Comparison of ENCODE assay signal across 18 mouse cellular contexts in genomic region chr14:55842794-55843193, GRCm38 (mm10). TPM values are rescaled to one million over a fixed set of nuclear protein-coding genes. Genes with fewer than 3 reads are reported as not detected.
DNase-seq lines count a peak whose midpoint lies in the region; ATAC-seq and TF ChIP-seq lines count a peak whose summit lies in the region.
"Had no signal": no experiment of that assay in that cellular context is flagged by ENCODE, and none has a peak within 500 bp of the region (broad histone marks: within the 10 kb centered on the region; RNA-seq: fewer than 3 reads in every experiment).

No protein-coding gene starts in this region.

- H3K4me1 ChIP-seq in kidney, postnatal 0 days (replicated peaks; ENCODE audit: insufficient read depth, low read length): no peaks in the 10 kb centered on the region
- no peaks in the 10 kb centered on the region for H3K4me1 ChIP-seq in kidney, embryonic 16.5 days (ENCODE audit: insufficient read depth, low read length)
- no peaks in the 10 kb centered on the region for H3K4me1 ChIP-seq in midbrain, postnatal 0 days (ENCODE audit: insufficient read depth, low read length)
- peaks cover 19% of the 10 kb centered on the region for H3K4me1 ChIP-seq in midbrain, embryonic 10.5 days
- H3K4me1 ChIP-seq: embryonic facial prominence, embryonic 13.5 days; hindbrain, embryonic 15.5 days; midbrain, embryonic 15.5 days had no signal

- 86% methylated on average over 4 of the region's 4 CpGs for WGBS in kidney, postnatal 0 days
- WGBS in kidney, embryonic 16.5 days: 81% methylated on average over 4 of the region's 4 CpGs
- 78% methylated on average over 4 of the region's 4 CpGs for WGBS in midbrain, postnatal 0 days
- 85% methylated on average over 4 of the region's 4 CpGs for WGBS in midbrain, embryonic 10.5 days

- H3K36me3 ChIP-seq in kidney, postnatal 0 days (ENCODE audit: insufficient read depth, low read length): no peaks in the 10 kb centered on the region
- no peaks in the 10 kb centered on the region for H3K36me3 ChIP-seq in kidney, embryonic 16.5 days (ENCODE audit: insufficient read depth, low read length)
- no peaks in the 10 kb centered on the region for H3K36me3 ChIP-seq in midbrain, postnatal 0 days (ENCODE audit: insufficient read depth, low read length)
- no peaks in the 10 kb centered on the region for H3K36me3 ChIP-seq in midbrain, embryonic 10.5 days
- H3K36me3 ChIP-seq: embryonic facial prominence, embryonic 13.5 days; heart, embryonic 10.5 days; hindbrain, embryonic 15.5 days; limb, embryonic 10.5 days; liver, embryonic 13.5 days; midbrain, embryonic 15.5 days had no signal

- no peaks in the 10 kb centered on the region for H3K27me3 ChIP-seq in kidney, postnatal 0 days (ENCODE audit: insufficient read depth, low read length)
- no peaks in the 10 kb centered on the region for H3K27me3 ChIP-seq in kidney, embryonic 16.5 days (ENCODE audit: insufficient read depth, low read length)
- H3K27me3 ChIP-seq in midbrain, postnatal 0 days (ENCODE audit: insufficient read depth, low read length): no peaks in the 10 kb centered on the region
- no peaks in the 10 kb centered on the region for H3K27me3 ChIP-seq in midbrain, embryonic 10.5 days (ENCODE audit: low read depth, poor library complexity, severe bottlenecking)
- H3K27me3 ChIP-seq: embryonic facial prominence, embryonic 13.5 days; hindbrain, embryonic 15.5 days; liver, embryonic 13.5 days; midbrain, embryonic 15.5 days had no signal

- TF ChIP-seq CTCF in kidney, postnatal 0 days (IDR thresholded peaks at IDR 0.05; ENCODE audit: low read depth): peak; percentile 50
- TF ChIP-seq CTCF in midbrain, postnatal 0 days (IDR thresholded peaks at IDR 0.05): peak; percentile 27; the same call in 1 of the 2 replicates

- H3K9me3 ChIP-seq in kidney, postnatal 0 days (replicated peaks; ENCODE audit: low read length): no peaks in the 10 kb centered on the region
- no peaks in the 10 kb centered on the region for H3K9me3 ChIP-seq in kidney, embryonic 16.5 days (ENCODE audit: low read length)
- H3K9me3 ChIP-seq in midbrain, postnatal 0 days (ENCODE audit: low read length): no peaks in the 10 kb centered on the region
- H3K9me3 ChIP-seq in midbrain, embryonic 10.5 days (replicated peaks): no peaks in the 10 kb centered on the region
- H3K9me3 ChIP-seq: embryonic facial prominence, embryonic 13.5 days; heart, embryonic 10.5 days; hindbrain, embryonic 15.5 days; limb, embryonic 10.5 days; liver, embryonic 13.5 days; midbrain, embryonic 15.5 days had no signal

- no peak for ATAC-seq in CD4-positive, CD25-positive, alpha-beta regulatory T cell, adult 4 months
- ATAC-seq in kidney, postnatal 0 days (replicated peaks; ENCODE audit: low FRiP score, low read depth): no peak
- no peak for ATAC-seq in kidney, embryonic 16.5 days (ENCODE audit: low FRiP score, low TSS enrichment)
- no peak for ATAC-seq in midbrain, postnatal 0 days (ENCODE audit: low FRiP score)
- ATAC-seq in granulocyte monocyte progenitor cell, adult 5-6 weeks (replicated peaks; ENCODE audit: poor library complexity, severe bottlenecking): no peak
- ATAC-seq: midbrain, embryonic 15.5 days had no signal

- DNase-seq in CD4-positive, CD25-positive, alpha-beta regulatory T cell, adult 2 months (ENCODE audit: low read depth, low spot score): peak; percentile 41
- DNase-seq in kidney, postnatal 0 days (ENCODE audit: low spot score): no peak
- DNase-seq in midbrain, postnatal 0 days (ENCODE audit: low spot score): no peak
- DNase-seq in midbrain, embryonic 10.5 days (ENCODE audit: low spot score): no peak
- DNase-seq in lung, postnatal 36 days: peak; percentile 56
- DNase-seq: cerebellum, adult 9-10 months; gastrocnemius, postnatal 10 days; kidney, adult 9 months; liver, embryonic 13.5 days had no signal

- H3K4me3 ChIP-seq in kidney, postnatal 0 days (replicated peaks; ENCODE audit: low read depth, low read length): no peak overlapping the region
- H3K4me3 ChIP-seq in kidney, embryonic 16.5 days (ENCODE audit: low read length): no peak overlapping the region
- H3K4me3 ChIP-seq in midbrain, postnatal 0 days (ENCODE audit: low read depth, low read length): no peak overlapping the region
- H3K4me3 ChIP-seq in midbrain, embryonic 10.5 days: no peak overlapping the region
- H3K4me3 ChIP-seq: embryonic facial prominence, embryonic 13.5 days; heart, embryonic 10.5 days; hindbrain, embryonic 15.5 days; limb, embryonic 10.5 days; liver, embryonic 13.5 days; midbrain, embryonic 15.5 days had no signal

- H3K27ac ChIP-seq in kidney, postnatal 0 days: no peak overlapping the region
- H3K27ac ChIP-seq in kidney, embryonic 16.5 days (ENCODE audit: low read length): no peak overlapping the region
- no peak overlapping the region for H3K27ac ChIP-seq in midbrain, postnatal 0 days (ENCODE audit: low read depth, low read length)
- H3K27ac ChIP-seq in midbrain, embryonic 10.5 days (replicated peaks): no peak overlapping the region
- H3K27ac ChIP-seq: embryonic facial prominence, embryonic 13.5 days; heart, embryonic 10.5 days; hindbrain, embryonic 15.5 days; limb, embryonic 10.5 days; liver, embryonic 13.5 days; midbrain, embryonic 15.5 days had no signal

- H3K9ac ChIP-seq in kidney, postnatal 0 days (ENCODE audit: low read depth, low read length): no peak overlapping the region
- no peak overlapping the region for H3K9ac ChIP-seq in kidney, embryonic 16.5 days (replicated peaks; ENCODE audit: low read length)
- no peak overlapping the region for H3K9ac ChIP-seq in midbrain, postnatal 0 days (replicated peaks; ENCODE audit: low read length, poor library complexity, severe bottlenecking)
- H3K9ac ChIP-seq: embryonic facial prominence, embryonic 13.5 days; hindbrain, embryonic 15.5 days; liver, embryonic 13.5 days; midbrain, embryonic 15.5 days had no signal

- no peak overlapping the region for H3K4me2 ChIP-seq in kidney, postnatal 0 days (ENCODE audit: low read length)
- no peak overlapping the region for H3K4me2 ChIP-seq in kidney, embryonic 16.5 days (replicated peaks; ENCODE audit: low read depth, low read length)
- no peak overlapping the region for H3K4me2 ChIP-seq in midbrain, postnatal 0 days (ENCODE audit: low read depth, low read length, poor library complexity, severe bottlenecking)
- H3K4me2 ChIP-seq: embryonic facial prominence, embryonic 13.5 days; hindbrain, embryonic 15.5 days; liver, embryonic 13.5 days; midbrain, embryonic 15.5 days had no signal

RNA-seq across cellular contexts. Expression of gene Nynrin, which starts 11.0 kb away (rescaled TPM):
- under 1 TPM; 0.04 to 0.11 TPM for polyA plus RNA-seq in CD4-positive, CD25-positive, alpha-beta regulatory T cell, adult 4 months (2017; shearing (Covaris generic))
- 8.4 and 8.9 TPM in 2 replicates for polyA plus RNA-seq in kidney, postnatal 0 days (2015; fragmentation: Nextera tagmentation; extraction: Ambion mirVana)
- polyA plus RNA-seq in kidney, embryonic 16.5 days (2015; fragmentation: Nextera tagmentation; extraction: Ambion mirVana): 22.5 and 25.1 TPM in 2 replicates
- total RNA-seq in midbrain, postnatal 0 days (2014; rRNA removed): 36.4 and 42.0 TPM in 2 replicates
- 6.8 and 7.2 TPM in 2 replicates for polyA plus RNA-seq in midbrain, postnatal 0 days (2015; fragmentation: Nextera tagmentation; extraction: Ambion mirVana)
- 22.3 and 25.1 TPM in 2 replicates for polyA plus RNA-seq in midbrain, embryonic 10.5 days (2016; fragmentation: Nextera tagmentation; extraction: Ambion mirVana)
- total RNA-seq in granulocyte monocyte progenitor cell, adult 5-6 weeks (2014; fragmentation: Nextera tagmentation): 4.1 and 7.6 TPM in 2 replicates
- total RNA-seq in granulocyte monocyte progenitor cell, adult 5-6 weeks (2017): 2.4 and 3.3 TPM in 2 replicates

RNA-seq across cellular contexts. Expression of gene Nfatc4, which starts 19.9 kb away (rescaled TPM):
- polyA plus RNA-seq in CD4-positive, CD25-positive, alpha-beta regulatory T cell, adult 4 months (2017; shearing (Covaris generic)): not detected
- 16.8 and 19.7 TPM in 2 replicates for polyA plus RNA-seq in kidney, postnatal 0 days (2015; fragmentation: Nextera tagmentation; extraction: Ambion mirVana)
- 38.2 and 38.7 TPM in 2 replicates for polyA plus RNA-seq in kidney, embryonic 16.5 days (2015; fragmentation: Nextera tagmentation; extraction: Ambion mirVana)
- total RNA-seq in midbrain, postnatal 0 days (2014; rRNA removed): 9.6 and 12.9 TPM in 2 replicates
- polyA plus RNA-seq in midbrain, postnatal 0 days (2015; fragmentation: Nextera tagmentation; extraction: Ambion mirVana): 4.2 and 5.2 TPM in 2 replicates
- 22.0 and 24.6 TPM in 2 replicates for polyA plus RNA-seq in midbrain, embryonic 10.5 days (2016; fragmentation: Nextera tagmentation; extraction: Ambion mirVana)
- total RNA-seq in granulocyte monocyte progenitor cell, adult 5-6 weeks (2014; fragmentation: Nextera tagmentation): not detected in 2 replicates
- total RNA-seq in granulocyte monocyte progenitor cell, adult 5-6 weeks (2017): not detected in 2 replicates
- total RNA-seq: megakaryocyte, adult 5-6 weeks had no signal

RNA-seq across cellular contexts. Expression of gene Cbln3, which starts 41.4 kb away (rescaled TPM):
- polyA plus RNA-seq in CD4-positive, CD25-positive, alpha-beta regulatory T cell, adult 4 months (2017; shearing (Covaris generic)): not detected
- 0.20 and 0.28 TPM in 2 replicates for polyA plus RNA-seq in kidney, postnatal 0 days (2015; fragmentation: Nextera tagmentation; extraction: Ambion mirVana)
- polyA plus RNA-seq in kidney, embryonic 16.5 days (2015; fragmentation: Nextera tagmentation; extraction: Ambion mirVana): 0.42 and 0.74 TPM in 2 replicates
- total RNA-seq in midbrain, postnatal 0 days (2014; rRNA removed): 0.66 and 1.8 TPM in 2 replicates
- polyA plus RNA-seq in midbrain, postnatal 0 days (2015; fragmentation: Nextera tagmentation; extraction: Ambion mirVana): 0.43 and 0.54 TPM in 2 replicates
- 0.14 and 0.16 TPM in 2 replicates for polyA plus RNA-seq in midbrain, embryonic 10.5 days (2016; fragmentation: Nextera tagmentation; extraction: Ambion mirVana)
- not detected in 2 replicates for total RNA-seq in granulocyte monocyte progenitor cell, adult 5-6 weeks (2014; fragmentation: Nextera tagmentation)
- total RNA-seq in granulocyte monocyte progenitor cell, adult 5-6 weeks (2017): not detected in 2 replicates

RNA-seq across cellular contexts. Expression of gene Khnyn, which starts 42.0 kb away (rescaled TPM):
- 10 to 100 TPM; 13.4 to 13.9 TPM for polyA plus RNA-seq in CD4-positive, CD25-positive, alpha-beta regulatory T cell, adult 4 months (2017; shearing (Covaris generic))
- 8.1 and 9.8 TPM in 2 replicates for polyA plus RNA-seq in kidney, postnatal 0 days (2015; fragmentation: Nextera tagmentation; extraction: Ambion mirVana)
- polyA plus RNA-seq in kidney, embryonic 16.5 days (2015; fragmentation: Nextera tagmentation; extraction: Ambion mirVana): 18.7 and 19.3 TPM in 2 replicates
- 14.2 and 19.9 TPM in 2 replicates for total RNA-seq in midbrain, postnatal 0 days (2014; rRNA removed)
- 6.3 and 6.5 TPM in 2 replicates for polyA plus RNA-seq in midbrain, postnatal 0 days (2015; fragmentation: Nextera tagmentation; extraction: Ambion mirVana)
- 23.2 and 24.7 TPM in 2 replicates for polyA plus RNA-seq in midbrain, embryonic 10.5 days (2016; fragmentation: Nextera tagmentation; extraction: Ambion mirVana)
- 8.8 and 12.8 TPM in 2 replicates for total RNA-seq in granulocyte monocyte progenitor cell, adult 5-6 weeks (2014; fragmentation: Nextera tagmentation)
- total RNA-seq in granulocyte monocyte progenitor cell, adult 5-6 weeks (2017): 12.4 and 14.7 TPM in 2 replicates

RNA-seq across cellular contexts. Expression of gene Ripk3, which starts 54.1 kb away (rescaled TPM):
- polyA plus RNA-seq in CD4-positive, CD25-positive, alpha-beta regulatory T cell, adult 4 months (2017; shearing (Covaris generic)): 10 to 100 TPM; 80.3 to 81.9 TPM
- 20.4 and 24.7 TPM in 2 replicates for polyA plus RNA-seq in kidney, postnatal 0 days (2015; fragmentation: Nextera tagmentation; extraction: Ambion mirVana)
- 39.3 and 43.4 TPM in 2 replicates for polyA plus RNA-seq in kidney, embryonic 16.5 days (2015; fragmentation: Nextera tagmentation; extraction: Ambion mirVana)
- total RNA-seq in midbrain, postnatal 0 days (2014; rRNA removed): 0.27 TPM in 1 of 2 replicates, not detected in the other
- polyA plus RNA-seq in midbrain, postnatal 0 days (2015; fragmentation: Nextera tagmentation; extraction: Ambion mirVana): 1.3 and 3.0 TPM in 2 replicates
- 6.9 and 7.1 TPM in 2 replicates for polyA plus RNA-seq in midbrain, embryonic 10.5 days (2016; fragmentation: Nextera tagmentation; extraction: Ambion mirVana)
- total RNA-seq in granulocyte monocyte progenitor cell, adult 5-6 weeks (2014; fragmentation: Nextera tagmentation): 104 and 157 TPM in 2 replicates
- 40.9 and 42.4 TPM in 2 replicates for total RNA-seq in granulocyte monocyte progenitor cell, adult 5-6 weeks (2017)

Comparison
In these comparisons a context has a peak if more than half of its experiments do, and no peak if none do; other contexts are left out.
1. DNase-seq: peak in CD4-positive, CD25-positive, alpha-beta regulatory T cell, adult 2 months (single experiment) and lung, postnatal 36 days (single experiment); none in kidney, postnatal 0 days (single experiment), midbrain, postnatal 0 days (single experiment) and midbrain, embryonic 10.5 days (single experiment).